Mouse (Mus musculus) frontal cortex, adult 2 months (tissue): ENCODE results near the gene Gpr143. TPM values are rescaled to one million over a fixed set of nuclear protein-coding genes. Genes with fewer than 3 reads are reported as not detected.
"Not testable (repeated sequence)": the region's sequence is repeated elsewhere in the genome, so short reads cannot be mapped to it uniquely, and the experiment has no call there.

Source experiments
- DNase-seq, 2 experiments: peaks; one replicate each; pipeline ENCODE4 v3.0.0; 2022; ENCODE audit warnings: low spot score in 1 of 2; ENCODE audit errors: extremely low spot score in 1 of 2
- polyA plus RNA-seq: library from polyadenylated mRNA; depleted of rRNA; stranded (reverse); fragments of >200 nt; gene quantifications from 2 replicates; pipeline ENCODE4 v1.2.3, GENCODE M21; 2012; rRNA removed

Gpr143 gene
- polyA plus RNA-seq, result 0.12 and 0.23 TPM in 2 replicates

GRCm38 (mm10) chrX:152781720-152782403, at the start of gene Gpr143:
TSS of gene Gpr143 (plus strand) at chrX:152781921.
- no peak for DNase-seq

DNA sequence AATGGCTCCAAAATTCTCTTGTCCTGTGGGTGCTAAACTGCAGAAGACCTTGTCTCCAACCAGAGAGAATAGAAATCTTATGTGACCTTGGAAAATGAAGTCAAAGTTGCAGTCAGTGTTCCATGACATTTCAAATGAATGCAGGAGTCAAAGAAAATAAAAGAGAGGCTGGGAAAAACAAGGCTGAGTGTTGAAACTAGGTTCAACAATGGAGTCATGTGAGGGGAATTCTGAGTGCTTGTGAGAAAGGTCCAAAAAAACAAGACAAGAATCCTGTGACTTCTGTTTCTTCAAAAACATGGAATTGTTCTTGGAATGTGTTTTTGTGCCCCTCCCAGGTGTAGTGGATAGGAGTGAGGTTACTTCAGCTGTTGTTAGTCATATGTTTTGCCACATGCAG, 46.4 kb upstream of the Gpr143 start:
- DNase-seq, result no peak

- DNase-seq, result no peak
Measured at GRCm38 (mm10) chrX:152738191-152738590, 43.5 kb upstream of the Gpr143 start.

GRCm38 (mm10) chrX:152738759-152739368, 42.9 kb upstream of the Gpr143 start:
- no peak for DNase-seq

- no peak for DNase-seq
Measured at GRCm38 (mm10) chrX:152743642-152744041, 38.1 kb upstream of the Gpr143 start.

- no peak for DNase-seq
Measured at GRCm38 (mm10) chrX:152745925-152746324, 35.8 kb upstream of the Gpr143 start.

GRCm38 (mm10) chrX:152755819-152756218, 25.9 kb upstream of the Gpr143 start:
- no peak for DNase-seq

DNA sequence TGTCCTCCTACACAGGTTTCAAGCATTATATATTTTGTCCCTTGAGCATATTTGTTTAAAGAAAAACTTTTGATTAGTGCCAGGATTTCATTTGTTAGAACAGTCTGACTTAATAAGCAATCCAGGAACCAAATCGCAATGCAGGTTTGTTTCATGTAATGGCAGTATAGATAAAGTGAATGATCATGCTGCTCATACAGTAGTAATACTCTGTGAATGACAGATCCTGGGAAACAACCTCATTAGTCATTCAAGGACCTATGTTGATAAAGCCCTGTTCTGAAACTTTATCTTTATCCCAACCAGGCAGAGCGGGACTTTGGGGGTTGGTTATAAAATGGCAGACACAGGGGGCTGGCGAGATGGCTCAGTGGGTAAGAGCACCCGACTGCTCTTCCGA, 25.4 kb upstream of the Gpr143 start:
- DNase-seq, result no peak

DNA sequence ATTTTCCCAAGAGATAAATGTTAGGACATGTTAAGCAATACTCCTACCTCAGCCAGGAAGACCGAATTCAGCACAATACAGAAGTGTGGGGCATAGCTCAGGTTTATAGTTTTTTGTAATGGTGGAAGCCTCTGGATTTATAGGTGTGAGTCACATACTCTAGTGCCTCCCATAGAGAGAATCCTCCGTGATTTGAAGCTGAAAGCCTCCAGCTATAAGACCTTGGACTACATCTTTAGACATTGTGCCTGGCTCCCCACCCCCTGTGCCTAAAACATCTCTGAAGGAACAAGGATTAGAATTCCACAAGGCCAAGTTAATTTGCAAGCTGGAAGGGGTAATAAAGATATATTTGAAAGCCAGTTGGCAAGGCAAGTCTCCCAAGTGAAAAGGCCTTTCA, 19.3 kb upstream of the Gpr143 start:
- DNase-seq, result no peak

GRCm38 (mm10) chrX:152762855-152763254, 18.9 kb upstream of the Gpr143 start:
- no peak for DNase-seq

DNA sequence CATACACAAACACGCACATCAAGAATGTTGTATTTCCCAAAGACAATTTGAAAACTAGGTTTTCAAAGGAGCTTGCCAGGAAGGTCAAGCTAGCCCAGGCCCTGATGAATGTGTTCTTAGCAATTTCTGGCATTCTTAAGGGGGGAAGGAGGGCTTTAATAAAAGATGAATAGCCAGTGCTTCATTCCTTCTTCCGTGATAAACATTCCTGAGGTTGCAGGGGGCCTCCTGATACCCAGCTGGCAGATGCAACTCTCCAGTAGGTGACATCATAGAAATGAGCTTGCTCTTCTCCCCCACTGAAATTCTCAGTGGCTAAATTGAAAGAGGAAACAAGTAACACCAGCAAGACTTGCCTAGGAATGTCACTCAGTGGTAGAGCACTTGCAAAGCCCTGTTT, 17.6 kb upstream of the Gpr143 start:
- no peak for DNase-seq

- no peak for DNase-seq
Measured at GRCm38 (mm10) chrX:152768891-152769599, 12.7 kb upstream of the Gpr143 start, which contains the start of gene Shroom2. TSS of gene Shroom2 (minus strand) at chrX:152769465.

DNA sequence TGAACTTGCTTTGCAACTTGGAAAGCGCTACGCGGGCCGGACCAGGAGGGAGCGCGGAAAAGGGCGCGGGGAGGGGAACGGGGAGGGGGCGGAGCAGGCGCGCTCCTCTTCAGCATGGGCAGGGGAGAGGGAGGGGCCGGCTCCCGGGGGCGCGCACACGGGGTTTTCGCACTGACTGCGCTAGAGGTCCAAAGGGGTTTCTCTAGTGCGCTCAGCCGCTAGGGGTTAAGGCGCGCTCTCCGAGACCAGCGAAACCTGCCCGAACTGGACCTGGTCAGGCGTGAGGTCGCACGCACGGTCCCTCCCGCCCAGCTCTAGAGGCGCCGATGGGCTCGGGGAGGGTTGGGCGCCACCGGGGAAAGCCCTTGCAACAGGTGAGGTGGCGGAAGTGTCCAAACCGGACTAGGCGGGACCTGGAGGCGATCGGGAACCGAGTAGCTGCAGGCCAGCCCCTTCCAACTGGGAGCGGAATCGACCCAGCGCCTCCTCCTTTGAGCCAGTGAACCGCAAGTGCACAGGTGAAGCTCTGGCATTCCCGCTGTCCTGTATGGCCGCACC, 12.0 kb upstream of the Gpr143 start:
- DNase-seq, result peak in 1 of 2 experiments; percentile 5

DNA sequence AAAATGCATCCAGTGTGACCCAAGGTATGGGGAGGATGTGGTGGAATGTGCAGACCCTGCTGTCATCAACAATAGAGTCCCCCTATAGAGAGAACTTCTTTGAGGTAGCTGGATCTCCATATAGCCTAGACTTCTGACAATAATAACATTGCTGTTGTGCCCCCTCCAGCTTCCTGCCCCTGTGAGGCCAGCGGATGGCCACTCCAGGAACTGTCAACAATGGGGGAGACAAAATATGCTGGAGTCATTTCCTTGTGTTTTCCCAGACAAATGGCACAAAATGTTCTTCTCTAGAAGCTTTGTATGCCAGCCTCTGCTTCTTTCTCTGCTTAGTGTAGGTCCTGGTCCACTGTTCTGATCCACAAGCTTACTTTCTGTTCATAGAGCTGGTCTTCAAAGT, 6.4 kb downstream of the Gpr143 start:
- no peak for DNase-seq

DNA sequence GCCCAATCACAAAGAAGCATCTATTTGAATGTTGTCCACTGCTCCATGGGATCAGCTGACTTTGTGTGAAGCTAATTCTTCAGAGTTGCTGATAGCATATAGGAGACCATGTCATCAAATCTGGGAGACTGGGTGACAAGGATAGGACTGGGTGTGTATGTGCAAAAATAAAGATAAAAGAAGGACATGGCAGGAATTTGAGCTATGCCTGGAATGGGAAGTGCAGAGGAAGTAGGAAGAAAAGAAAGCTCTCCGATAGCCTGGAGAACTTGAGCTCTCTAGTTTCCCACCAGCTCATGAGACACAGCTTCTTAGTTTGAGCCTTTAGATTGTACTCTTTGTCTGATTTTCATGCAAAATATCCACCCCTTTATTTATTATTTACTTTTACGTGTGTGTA, 6.9 kb downstream of the Gpr143 start:
- DNase-seq, result no peak

DNA sequence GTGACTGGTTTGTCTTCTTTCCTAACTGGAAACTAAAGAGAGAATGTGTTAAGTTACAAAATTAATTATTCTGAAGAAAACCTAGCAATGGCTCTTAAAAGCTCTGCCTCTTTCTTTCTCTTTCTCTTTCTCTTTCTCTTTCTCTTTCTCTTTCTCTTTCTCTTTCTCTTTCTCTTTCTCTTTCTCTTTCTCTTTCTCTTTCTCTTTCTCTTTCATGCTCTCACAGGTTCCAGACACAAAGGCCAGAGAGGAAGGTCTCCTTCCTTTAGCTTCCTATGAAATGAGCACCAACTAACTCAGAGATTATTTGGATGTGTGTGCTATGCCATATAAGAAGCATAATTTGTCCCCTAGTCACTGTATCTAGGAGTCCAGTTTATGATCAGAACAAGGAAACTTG, 23.6 kb downstream of the Gpr143 start:
- DNase-seq, result no peak

GRCm38 (mm10) chrX:152813339-152813738, 31.6 kb downstream of the Gpr143 start:
- no peak for DNase-seq

DNA sequence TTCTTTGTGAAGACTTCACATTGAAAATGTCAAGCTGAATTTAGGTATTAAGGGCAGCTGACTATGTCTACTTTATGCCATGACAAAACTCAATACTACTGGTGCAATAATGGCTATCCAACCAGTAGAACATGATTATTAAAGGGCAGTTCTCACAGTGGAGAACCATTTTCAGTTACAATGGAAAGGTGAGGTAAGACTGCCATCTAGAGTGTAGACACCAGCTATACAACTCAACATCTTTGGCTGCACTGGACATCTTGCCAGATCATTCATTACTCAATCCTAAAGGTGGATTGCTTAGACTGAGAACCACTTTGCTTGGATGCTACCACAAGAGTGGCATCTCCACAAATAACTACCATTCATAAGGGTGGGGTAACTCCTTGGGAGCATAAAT, 37.3 kb downstream of the Gpr143 start:
- peak in 1 of 2 experiments; percentile 19 for DNase-seq

GRCm38 (mm10) chrX:152831003-152831550, 49.4 kb downstream of the Gpr143 start:
- DNase-seq, result not testable (repeated sequence)

DNA sequence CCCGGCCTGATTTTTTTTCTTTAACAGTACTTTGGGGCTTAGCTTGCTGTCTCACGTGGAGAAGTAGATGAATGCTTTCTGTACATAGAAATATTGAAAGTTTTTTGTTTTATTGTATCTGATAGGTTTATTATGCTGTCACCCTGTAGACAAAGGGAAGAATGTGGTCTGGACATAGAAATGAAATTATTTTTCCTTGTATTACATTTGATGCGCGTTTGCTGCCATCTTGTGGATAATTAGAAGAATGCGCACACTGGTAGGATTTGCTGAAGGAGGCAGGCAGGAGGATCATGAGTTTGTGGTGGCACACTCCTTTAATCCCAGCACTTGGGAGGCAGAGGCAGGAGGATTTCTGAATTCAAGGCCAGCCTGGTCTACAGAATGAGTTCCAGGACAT, 53.2 kb downstream of the Gpr143 start:
- DNase-seq, result peak in 1 of 2 experiments; percentile 77
